Mouse (Mus musculus): Measurements from ENCODE around the gene Acoxl.
"Not testable (repeated sequence)": the region's sequence is repeated elsewhere in the genome, so short reads cannot be mapped to it uniquely, and the experiment has no call there.

Gene Acoxl

DNA sequence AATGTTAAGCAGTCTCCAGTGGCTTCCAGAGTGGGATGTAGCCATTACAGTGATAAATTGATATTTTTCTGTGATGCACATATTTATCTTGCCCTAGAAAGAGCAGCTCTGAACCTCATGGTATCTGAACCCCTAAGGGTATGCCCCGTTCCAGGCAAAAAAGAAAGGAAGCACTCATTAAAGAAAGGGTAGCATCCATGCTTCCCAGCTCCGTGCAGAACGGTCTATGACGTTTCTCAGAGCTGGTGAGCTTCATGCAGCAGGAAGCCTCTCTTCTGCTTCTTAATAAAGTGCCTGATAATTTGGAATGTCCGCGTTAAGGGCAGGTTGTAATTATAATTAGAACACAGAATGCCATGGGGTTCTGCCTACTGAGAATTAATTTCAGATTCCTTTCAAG, 240.6 kb downstream of the Acoxl start:
- no peak for DNase-seq (ENCODE audit: low spot score)

DNA sequence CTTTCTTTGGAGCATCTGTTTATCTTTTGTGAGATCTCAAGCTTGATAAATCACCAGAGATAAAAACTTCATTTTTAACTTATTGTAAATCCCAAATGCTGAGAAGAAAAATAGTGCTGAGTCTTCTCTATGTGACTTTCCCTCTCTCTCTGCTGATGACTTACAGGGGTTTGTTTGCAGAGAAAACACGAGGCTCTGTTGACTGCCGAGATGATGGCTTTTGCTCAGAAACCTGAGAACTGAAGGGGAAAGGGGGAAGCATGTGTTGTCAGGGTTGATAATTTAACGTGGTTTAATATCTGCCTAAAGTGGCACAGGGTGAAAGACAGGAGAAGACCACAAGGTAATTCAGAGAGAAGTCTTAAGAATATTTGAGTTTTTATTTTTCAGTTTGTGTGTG, 245.2 kb downstream of the Acoxl start:
- no peak for DNase-seq (ENCODE audit: low spot score)

DNA sequence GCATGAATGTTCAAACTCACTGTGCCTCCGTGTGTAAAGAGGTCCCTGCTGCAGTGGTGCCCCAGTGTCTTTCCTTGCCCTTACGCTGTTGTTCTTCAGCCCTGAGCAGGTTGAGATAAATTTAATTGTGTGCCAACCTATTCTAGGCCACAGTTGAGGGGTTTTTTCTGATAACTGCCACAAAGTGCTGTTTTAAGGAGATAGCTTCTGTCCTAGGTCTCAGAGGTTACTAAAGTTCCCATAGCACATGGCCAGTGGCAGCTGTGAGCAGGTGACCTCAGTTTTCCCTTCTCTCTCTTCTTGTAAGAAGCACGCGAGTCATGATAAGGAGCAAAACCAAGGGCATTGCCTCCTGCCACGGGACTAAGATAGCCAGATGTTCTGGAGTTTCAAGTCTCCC, 245.9 kb downstream of the Acoxl start:
- no peak for DNase-seq (ENCODE audit: low spot score)

DNA sequence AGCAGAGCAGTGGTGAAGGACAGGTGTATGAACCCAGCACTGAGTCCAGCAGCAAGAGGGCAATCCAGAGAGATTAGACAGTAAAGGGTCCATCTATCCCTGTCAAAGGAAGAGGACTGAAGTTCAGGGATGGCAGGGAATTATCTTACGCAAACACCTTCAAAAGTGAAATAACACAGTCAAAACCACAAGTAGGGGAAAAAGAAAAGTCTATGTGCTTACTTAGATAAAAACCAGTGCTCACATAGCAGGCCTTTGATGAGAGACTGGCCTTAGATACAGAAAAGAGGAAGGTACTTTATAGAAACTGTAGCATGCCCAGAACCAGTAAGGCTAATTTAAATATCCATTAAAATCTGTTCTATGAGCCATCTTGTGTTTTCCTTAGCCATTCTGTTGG, 246.8 kb downstream of the Acoxl start:
- no peak for DNase-seq (ENCODE audit: low spot score)

DNA sequence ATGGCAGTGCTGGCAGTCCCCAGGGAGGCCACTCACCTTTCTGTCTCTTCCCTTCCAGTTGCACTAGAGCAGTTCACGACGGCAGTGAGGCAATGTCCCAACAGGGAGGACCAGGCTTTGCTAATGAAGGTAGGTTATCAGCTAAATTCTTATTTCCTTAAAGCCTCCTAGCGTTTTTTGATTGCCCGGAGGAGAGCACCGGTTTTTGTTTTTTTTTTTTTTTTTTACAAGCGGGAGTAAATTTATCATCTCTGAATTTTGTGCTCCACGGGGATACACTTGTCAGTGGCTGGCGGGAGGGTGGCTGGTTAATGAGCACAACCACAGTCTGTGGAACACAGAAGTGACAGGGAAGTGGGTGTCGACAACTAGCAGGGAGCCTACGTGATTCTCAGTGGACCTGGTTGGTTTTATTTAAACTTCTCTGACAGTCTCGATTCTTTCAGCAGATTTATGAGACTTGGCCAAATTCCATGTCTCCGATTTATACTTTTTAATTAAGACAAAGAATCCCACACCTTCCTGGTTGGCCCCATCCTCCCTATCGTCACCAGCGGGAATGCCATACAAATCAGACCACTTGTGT, 247.7 kb downstream of the Acoxl start:
- DNase-seq (ENCODE audit: low spot score): no peak

DNA sequence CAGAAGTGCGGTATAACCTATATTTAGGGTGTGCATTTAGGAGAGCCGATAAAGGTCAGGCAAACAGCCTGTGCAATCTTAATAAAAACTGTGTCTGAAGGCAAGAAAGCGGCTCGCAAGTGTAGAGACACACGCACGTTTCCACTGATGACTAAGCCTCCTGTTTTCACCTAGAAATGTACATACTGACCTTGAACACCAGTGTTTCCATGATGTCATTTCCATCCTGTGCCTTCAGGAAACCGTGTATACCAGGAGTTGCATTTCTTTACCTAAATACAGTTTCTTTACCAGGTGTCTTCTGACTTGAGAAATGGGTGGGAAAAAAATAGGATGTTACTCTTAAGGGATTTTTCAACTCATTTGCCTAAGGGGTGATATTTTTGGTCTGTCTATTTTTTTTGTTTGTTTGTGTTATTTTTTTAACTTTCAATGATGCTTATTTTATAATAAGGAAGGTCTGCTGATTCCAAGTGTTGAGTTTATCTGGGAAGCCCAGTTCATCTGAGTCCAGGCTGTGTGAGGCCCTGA, 248.4 kb downstream of the Acoxl start:
- no peak for DNase-seq (ENCODE audit: low spot score)

DNA sequence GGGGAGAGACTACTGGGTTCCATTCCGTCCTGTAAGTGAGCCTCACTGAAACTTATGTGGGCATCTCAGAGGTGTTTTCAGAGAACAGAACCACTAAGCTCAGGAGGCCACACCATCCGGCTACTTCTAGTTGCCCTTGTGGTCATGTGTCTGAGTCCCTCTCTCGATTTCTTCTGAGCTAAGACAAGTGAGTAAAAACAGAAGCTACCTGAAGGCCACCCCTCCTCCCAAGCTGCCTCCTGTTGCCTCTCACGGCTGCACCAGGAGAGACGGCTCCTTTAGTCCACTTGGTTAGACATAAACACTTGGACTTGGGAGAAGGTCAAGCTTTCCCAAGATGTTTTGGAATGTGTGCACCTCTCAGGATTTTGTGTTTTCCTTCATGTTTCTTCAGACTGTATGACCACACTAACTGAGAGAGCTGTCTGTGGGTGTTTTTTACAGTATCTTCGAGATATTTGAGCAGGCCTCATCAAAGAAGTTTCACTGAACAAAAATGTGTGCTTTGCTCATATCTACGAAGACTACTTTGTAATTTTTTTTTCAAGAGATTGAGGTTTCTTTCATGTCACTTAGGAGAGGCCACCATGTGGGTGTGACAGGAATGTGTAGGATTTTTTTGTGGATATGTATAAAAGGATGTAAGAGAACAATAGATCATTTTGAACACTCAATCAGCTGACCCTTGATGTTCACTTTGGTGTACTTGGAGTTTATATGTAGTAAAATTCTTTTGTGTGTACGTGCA, 249.3 kb downstream of the Acoxl start:
- no peak for DNase-seq (ENCODE audit: low spot score)

DNA sequence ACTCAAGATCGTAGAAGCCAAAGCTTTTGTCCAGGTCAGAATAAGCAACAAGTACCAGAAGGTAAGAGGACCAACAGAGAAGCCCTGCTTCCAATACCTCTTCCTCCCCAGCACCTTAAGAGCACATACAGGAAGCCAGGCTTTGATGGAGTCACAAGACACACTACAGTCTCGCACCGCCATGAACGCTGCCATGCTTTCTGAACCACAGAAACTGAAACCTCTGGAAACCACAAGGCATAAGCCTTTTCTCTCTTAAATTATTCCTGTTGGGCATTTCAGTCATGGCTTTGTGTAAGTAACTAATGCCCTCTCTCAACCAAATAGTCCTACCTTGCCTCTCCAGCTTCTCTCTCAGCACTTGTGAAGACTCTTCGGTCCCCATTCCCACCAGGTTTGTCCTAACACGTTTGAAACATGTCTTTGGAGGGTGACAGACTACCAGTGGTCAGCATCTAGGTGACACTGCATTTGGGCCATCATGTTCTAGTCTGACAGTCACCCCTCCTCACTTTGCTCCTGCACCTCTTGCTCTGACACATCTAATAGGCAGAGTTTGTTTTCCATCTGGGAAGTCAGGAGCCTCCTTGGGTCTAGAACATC, 251.7 kb downstream of the Acoxl start:
- no peak for DNase-seq (ENCODE audit: low spot score)

DNA sequence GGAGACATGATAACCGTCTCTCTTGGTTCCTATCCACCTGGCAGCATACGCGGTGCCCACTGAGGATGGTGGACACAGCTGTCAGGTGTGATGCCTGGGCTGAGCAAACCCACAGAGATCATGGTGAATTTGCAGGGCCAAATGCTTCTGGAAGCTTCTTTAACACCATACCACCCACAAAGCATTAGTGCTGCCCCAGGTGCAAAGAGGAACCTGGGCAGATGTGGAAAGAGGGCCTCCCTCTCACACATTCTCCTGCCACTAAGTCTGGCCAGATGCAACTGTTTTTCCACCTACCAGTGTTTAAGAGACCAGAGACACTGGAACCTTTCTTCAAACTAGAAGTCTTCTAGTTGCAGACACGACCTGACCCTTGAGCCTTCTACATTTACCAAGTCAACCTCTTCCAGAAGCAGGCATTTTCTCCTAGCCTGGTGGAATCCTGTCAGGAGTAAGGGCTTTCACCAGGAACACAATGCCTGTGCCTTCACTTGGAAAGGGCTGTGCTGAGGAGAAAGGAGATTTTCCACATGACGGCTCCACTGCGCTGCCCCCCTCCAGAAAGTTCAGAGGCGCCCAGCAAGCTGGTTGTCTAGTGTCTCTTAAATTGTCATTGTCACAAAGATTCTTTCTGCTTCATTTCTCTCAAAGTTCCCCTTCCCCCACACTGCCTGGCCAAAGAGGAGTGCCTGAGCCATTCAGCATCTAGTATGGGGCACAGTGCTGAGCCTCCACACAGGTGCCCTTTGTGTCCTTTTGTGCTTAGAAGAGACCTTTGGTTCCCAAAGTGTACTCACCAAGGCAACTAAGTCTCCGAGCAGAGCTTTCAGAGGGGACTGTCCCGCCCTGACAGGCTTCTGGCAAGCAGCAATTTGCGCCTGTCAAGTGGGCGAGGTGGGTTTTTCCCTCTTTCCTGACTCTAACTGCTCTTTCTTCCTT, 253.0 kb downstream of the Acoxl start:
- DNase-seq (ENCODE audit: low spot score): no peak

DNA sequence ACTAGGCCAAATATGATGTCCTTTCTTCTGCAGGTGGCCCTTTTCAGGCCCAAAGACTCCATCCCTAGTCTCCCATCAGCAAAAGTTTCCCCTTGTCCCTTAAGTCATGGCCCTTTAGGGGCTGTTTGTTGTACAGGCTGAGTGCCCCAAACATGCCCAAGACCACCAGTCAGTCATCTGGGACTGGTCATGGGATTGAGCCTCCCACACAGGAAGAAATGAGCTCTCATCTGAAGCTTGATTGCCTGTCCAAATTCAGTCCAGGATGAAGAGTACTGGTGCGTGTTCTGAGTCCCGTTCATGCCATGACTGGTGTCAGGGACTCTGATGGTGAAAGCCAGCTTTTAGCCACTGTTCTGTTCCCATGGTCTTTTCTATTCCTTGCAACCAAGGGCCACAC, 253.8 kb downstream of the Acoxl start:
- no peak for DNase-seq (ENCODE audit: low spot score)

DNA sequence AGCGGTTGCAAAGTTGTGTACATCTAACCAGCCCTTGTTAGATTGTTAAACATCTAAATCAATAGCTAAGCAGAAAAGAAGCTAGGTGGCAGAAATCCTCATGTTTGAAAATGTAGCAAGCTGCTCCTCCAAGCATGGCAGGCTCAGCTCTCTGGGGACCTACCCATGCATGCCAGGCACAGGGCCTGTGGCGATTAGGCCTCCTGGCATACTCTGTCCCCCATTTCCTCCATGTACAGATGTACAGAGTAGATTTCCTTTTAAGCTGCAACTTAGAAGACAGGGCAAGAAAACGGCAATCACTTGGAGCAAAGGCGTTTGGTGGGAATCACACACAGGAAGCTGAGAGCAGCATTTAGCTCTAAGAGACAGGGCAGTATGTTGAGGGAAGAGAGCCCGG, 255.5 kb downstream of the Acoxl start:
- peak; percentile 28 for DNase-seq (ENCODE audit: low spot score)

DNA sequence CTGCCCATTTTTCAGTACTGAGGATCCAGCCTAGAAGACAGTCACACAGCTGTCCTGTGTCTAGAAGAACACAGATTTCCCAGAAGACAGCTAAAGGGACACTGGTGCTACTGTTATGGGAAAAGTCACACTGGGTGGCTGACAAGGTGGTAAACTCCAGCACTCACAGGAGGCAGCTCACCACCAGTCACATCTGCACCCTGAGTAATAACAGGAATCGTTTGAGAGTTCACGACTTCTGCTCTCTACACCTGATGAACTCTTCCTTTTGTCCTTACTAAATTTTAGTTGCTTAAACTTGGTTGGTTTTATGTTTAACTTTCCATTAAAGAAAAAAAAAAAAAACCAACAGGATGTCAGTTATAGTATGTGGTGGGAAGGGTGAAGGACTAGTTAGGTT, 255.9 kb downstream of the Acoxl start:
- no peak for DNase-seq (ENCODE audit: low spot score)

DNA sequence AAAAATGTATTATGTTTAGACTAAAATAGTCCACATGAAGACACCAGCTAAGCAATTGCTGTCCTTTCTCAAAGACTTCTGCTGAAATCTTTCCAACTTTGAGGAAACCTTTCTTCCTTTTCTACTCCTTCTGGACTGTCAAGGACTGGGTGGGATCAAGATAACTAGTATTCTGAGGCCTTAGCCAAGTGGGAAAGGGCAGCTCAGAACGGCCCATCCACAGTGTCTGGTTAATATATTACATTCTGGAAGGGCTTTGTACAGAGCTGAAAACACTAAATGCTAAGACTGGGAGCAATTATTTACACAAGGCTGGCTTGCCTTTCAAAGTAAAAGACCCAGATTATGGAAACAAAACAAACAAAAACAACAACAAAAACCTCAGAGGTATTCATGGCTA, 256.6 kb downstream of the Acoxl start:
- DNase-seq (ENCODE audit: low spot score): no peak

DNA sequence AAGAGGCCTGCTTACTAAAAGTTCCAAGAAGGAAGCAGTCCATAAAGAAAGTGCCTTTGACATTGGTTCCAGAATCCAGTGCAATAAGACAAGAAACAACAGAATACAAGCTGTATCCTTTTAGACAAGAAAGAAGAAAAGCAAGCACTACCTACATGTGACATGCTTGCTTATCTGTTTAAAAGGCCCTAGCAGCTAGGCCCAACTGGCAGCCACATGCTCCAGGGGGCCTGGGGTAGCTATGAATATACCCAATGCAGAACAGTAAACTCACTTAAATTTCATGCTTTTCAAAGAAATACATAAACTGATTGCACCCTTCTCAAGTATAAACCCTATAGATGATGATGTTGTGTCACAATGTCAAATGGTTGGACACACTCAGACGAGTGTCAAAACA, 257.4 kb downstream of the Acoxl start:
- DNase-seq (ENCODE audit: low spot score): no peak

DNA sequence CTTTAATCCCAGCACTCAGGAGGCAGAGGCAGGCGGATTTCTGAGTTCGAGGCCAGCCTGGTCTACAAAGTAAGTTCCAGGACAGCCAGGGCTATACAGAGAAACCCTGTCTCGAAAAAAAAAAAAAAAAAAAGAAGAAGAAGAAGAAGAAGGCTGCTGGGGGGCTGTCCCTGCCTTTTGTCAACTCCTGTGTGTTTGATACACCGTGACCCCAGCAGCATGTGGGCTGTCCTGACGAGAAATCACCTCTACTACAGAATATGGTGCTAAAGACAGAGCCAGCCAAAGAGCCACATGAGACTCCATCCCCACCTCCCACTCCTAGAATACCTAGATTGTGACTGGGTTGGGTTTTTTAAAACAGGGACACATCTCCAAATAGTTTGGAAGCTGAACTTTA, 259.4 kb downstream of the Acoxl start:
- DNase-seq (ENCODE audit: low spot score): not testable (repeated sequence)

DNA sequence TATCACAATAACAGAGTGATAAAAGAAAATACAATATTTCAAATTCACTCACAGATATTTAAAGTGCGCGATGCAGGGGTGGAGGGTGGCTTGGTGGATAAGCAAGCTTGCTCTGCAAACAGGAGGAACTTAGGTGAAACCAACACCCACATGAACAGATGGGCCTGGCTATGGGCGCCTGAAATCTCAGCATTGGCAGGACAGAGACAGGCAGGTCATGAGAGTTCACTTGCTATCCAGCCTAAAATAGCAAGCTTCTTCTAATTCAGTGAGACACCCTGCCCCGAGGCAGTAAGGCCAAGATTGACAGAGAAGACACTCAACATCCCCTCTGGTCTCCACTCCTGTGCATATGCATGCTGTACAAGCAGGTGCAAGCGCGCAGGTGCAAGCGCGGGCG, 263.4 kb downstream of the Acoxl start:
- no peak for DNase-seq (ENCODE audit: low spot score)

DNA sequence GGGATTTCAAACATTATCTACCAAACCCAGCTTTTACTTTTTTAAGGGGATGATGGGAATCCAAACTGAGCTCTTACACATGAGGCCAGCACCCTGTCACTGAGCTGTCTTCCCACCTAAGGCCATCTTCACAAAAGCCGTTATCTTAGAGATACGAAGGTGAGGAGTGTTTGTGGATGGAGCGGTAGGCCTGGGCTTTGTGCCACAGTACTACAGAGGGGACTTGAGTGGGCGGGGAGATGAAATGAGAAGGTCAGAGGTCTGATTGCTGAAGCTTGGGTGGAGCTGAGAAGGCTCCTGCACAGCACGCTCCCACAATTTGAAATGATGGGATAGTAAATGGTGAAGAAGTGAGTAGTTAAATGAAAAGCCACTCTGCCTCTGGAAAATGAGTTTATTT, 266.1 kb downstream of the Acoxl start:
- DNase-seq (ENCODE audit: low spot score): no peak

DNA sequence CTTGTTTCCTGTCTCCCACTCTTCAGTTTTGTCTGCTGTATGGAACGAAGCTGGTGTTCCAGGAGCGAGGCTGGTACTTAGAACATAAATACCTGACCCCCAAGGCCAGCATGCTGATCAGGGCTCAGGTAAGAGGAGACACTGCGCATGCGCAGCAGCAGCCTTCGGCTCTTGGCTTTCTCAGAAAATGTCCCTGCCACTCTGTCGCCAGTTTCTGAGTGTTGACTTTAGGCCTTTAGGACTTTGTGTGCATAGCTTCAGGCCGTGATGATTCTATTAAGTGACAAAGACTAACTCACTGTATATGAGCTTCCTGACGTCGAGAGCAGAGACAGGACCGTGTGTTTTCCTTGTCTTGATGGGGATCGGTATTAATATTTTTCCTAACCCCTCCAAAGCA, 267.0 kb downstream of the Acoxl start:
- DNase-seq (ENCODE audit: low spot score): no peak

DNA sequence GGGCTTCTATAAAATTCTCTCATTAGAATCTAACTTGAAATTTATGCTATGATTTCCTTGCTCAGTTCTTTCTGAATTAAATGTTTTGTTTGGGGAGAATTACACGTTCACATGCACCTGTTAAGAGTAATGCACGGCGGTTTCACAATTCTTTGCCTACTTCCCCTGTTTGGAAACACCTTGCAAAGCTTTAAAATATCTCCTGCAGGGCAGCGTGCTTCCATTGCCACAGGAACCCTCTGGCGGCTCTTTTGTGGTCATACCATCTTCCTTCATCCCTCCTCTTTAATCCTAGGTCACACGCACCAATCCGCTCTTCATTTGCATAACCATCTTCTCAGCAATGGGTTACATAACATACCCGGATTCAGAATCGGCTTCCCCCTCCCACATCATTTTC, 272.9 kb downstream of the Acoxl start:
- no peak for DNase-seq (ENCODE audit: low spot score)

DNA sequence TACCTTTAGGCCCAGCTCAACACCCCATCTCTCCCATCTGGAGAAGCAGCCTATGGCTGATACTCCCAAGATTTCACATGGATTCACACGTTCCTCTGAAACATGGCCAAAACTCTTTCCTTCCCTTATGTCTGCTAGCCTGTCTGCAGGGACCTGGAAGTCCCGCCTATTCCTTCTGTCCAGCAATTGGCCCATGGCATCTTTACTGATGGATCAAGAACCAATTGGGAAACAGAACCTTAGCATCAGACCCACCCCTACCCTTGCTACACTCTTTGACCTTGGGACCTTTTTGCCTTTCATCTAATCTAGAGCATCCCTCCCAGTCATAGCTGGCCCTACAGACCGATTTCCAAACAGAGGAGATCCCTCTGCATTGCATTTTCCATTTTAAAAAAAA, 275.9 kb downstream of the Acoxl start:
- no peak for DNase-seq (ENCODE audit: low spot score)

DNA sequence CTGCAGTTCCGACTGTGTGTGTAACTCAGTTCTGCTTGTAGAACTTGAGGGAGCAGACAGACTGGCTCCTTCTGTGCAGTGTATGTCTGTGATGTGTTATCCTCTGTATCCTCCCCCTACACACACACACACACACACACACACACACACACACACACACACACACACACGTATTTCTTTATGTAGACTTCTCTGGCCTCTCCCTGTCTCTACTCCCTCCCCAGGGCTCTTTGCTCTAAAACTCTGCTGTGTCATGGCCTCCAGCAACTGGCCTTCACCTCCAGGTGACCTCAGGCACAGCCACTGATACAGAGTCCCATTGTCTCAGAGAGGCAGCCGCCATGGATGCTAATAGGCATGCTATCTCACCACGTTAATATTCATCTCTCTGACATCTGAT, 276.9 kb downstream of the Acoxl start:
- DNase-seq (ENCODE audit: low spot score): no peak

DNA sequence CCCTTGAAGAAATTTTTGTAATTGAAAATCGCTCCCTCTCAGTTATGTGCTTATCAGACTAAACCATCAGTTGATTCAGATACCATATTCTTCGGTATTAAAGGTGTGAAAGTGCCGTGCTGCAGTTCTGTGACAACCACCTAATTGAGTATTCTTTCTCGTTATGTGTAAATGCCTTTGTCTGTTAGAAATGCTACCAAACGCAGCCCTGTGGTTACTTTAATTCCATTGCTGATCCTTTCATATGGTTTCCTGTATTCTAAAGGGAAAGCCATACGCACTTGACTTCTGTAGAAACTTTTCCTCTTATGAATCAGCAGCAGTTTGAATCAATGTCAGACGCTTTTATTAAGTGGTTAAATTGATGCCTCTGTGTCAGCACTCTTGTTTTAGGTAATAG, 278.9 kb downstream of the Acoxl start:
- no peak for DNase-seq (ENCODE audit: low spot score)

Data from MN1 (cell line).